Mouse (Mus musculus): Measurements from ENCODE around the gene Rims4.
A peak's percentile ranks its signal among the peaks of the same experiment; 100 is the strongest.

Gene Rims4

GRCm38 (mm10) chr2:163865311-163865710 lies 53.2 kb downstream of the Rims4 start:
- DNase-seq = peak; percentile 74 to 78

GRCm38 (mm10) chr2:163858254-163858947 lies 60.1 kb downstream of the Rims4 start:
- DNase-seq = peak; percentile 85 to 86

- DNase-seq = no peak
Observed at GRCm38 (mm10) chr2:163857233-163857632, 61.2 kb downstream of the Rims4 start.

- DNase-seq = peak in 1 of 2 experiments; percentile 66
Observed at GRCm38 (mm10) chr2:163853461-163853901, 65.0 kb downstream of the Rims4 start, which contains the start of gene Kcnk15. Gene Kcnk15, plus strand, starts transcription at chr2:163853651.

DNA sequence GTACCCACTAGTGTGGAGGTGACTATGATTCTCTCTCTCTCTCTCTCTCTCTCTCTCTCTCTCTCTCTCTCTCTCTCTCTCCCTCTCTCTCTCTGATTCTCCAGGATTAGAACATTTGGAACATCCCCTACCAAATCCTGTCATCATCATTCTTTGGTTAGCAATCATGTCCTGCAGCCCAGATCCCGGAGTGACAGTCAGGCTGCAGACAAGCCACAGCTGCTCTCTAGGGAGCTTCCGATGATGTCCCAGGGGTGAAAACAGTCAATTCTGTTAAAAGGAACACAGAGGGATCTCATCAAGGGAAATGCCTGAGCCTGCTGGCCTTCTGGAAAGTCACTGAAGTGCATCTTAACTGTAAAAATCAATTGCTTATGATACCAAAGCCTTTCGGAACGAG lies 76.4 kb downstream of the Rims4 start:
- no peak for DNase-seq

DNA sequence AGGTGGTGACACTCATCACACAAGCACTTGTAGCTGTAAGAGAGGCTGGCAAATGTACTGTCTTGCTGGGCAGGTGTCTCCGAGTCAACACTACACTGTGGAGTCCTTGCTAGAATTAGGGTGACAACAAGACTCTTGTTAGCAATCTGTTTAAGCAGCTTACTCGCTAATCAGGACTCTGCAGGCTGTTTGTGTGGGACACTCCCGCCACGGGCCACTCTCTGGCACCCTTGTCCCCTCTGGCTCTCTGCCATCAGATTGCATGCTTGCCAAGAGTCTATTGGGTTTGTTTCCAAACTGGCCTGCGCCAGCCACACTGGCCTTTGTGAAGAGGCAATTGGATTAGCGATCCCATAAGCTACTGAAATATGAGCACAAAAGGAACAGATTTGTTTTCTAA lies 79.0 kb downstream of the Rims4 start:
- peak; percentile 86 to 89 for DNase-seq

- DNase-seq = peak; percentile 87 to 91
Observed at GRCm38 (mm10) chr2:163838043-163838442, 80.4 kb downstream of the Rims4 start.

GRCm38 (mm10) chr2:163831163-163831562 lies 87.3 kb downstream of the Rims4 start:
- DNase-seq = no peak

DNA sequence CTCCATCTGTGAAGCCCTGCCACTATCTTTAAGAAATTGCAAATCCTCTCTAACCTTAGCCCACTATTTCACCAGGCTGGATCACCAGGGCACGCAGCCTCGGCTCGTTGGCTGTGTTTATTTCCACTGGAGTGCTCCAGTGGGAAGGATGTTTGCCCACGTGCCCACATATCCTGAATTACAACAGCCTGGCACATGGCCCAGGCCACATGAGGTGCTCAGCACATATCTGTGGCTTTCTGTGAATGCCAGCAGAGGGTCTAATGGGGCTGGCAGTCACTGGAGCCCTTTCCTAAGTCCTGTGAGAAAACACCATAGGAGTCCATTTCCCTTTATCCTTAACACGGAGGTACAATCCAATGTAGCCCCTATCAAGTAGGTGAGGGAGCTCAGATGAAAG lies 92.0 kb downstream of the Rims4 start:
- no peak for DNase-seq

DNA sequence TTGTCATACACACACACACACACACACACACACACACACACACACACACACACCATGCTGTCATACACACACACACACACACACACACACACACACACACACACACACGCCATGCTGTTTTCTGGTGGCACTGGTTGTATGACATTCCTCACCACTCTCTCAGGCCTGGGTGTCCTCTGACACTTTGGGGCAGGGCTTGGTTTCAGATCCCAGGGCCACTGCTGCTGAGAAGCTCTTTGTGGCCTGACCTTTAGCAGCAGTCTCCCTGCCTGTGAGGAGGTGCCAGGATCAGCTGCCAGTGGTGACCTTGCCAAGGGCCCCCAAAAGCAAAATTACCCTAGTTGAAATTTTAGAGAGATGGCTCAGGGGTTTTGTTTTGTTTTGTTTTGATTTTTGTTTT lies 92.6 kb downstream of the Rims4 start:
- no peak for DNase-seq

- DNase-seq = no peak
Observed at GRCm38 (mm10) chr2:163823771-163824170, 94.7 kb downstream of the Rims4 start.

DNA sequence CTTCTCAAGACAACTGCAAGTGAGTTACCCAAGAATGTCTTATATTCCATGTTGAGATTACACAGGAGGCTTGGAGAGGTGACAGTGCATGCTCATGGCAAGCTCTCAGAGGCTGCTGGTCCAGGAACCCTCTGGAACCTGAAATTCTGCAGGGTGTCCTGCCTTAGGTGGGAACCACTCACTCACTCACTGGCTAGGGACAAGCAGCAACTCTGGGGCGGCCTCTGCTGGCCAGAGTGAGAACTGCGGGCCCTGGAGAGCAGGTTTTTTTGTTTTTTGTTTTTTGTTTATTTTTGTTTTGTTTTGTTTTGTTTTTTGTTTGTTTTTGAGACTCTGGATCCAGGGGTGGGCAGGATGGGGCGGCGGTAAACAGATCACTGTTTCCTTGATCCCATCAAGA lies 95.2 kb downstream of the Rims4 start:
- peak; percentile 76 to 84 for DNase-seq

DNA sequence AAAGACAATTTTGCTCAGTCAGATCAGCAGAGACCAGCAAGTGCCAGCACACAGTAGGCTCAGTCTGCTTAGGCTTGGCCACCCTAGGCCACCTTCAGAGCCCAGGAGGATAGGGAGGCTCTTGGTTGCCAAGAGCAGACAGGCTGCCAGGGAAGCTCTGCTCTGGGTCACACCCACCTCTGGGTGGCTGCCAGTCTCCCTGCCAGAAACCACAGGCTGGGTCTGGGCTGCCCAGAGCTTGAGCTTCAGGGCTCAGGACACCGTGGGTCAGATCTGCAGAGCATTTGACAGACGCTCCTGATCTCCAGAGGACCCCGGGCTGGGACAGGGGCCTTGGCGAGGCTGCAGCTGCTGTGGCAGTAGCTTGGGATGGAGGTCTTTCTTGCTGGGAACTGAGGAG lies 97.9 kb downstream of the Rims4 start, which contains the start of gene Ccn5:
Gene Ccn5, plus strand, starts transcription at position 255 of the 400 bp plus-strand sequence.
- peak; percentile 91 to 95 for DNase-seq

DNA sequence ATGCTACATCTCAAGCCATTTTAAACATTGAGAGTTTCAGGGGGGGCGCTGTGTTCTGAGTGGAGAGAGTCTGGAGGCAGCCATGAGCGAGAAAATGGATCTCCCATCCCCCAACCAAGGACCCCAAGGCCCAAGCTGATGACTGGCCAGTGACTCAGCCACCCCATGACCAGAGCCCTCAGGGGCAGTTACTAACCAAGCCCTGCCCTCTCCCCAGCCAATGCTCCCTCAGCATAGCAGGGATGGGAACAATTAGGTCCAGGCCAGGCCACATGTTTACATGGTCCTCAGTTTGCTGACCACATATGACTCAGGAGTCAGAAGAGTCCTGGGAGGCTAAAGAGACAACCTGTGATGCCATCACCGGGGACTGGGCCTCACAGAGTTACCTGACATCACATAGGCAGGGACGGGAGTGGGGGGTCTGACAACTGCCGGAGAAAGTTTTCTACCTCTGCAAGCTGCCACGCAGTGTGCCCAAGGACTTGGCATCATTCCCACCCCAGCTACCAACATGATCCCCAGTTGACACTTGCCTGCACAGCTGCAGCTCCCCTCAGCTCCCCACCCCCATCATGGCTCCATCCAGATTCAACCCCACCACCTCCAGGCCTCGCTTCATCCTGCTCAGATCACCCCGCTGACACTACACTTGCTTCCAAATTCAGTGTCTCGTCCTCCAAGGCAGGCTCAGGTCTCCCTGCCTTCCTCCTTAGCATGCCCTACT lies 103.6 kb downstream of the Rims4 start:
- no peak for DNase-seq

GRCm38 (mm10) chr2:163813077-163813476 lies 105.4 kb downstream of the Rims4 start:
- no peak for DNase-seq

Data from cerebellum, postnatal 25 days (tissue).